Mouse (Mus musculus) forebrain, embryonic 15.5 days (tissue): ENCODE results near the gene Plekhg5. TPM values are rescaled to one million over a fixed set of nuclear protein-coding genes. Genes with fewer than 3 reads are reported as not detected.

Experiments used
- ATAC-seq: fragments of 200-750 bp; cut with Nextera tagmentation; replicated peaks from 2 replicates; pipeline ENCODE4 v1.8.0; 2017; ENCODE audit warnings: mild to moderate bottlenecking, moderate TSS enrichment, moderate library complexity
- H3K27ac ChIP-seq: fragments of 300-500 bp; sonication (generic); replicated peaks from 2 replicates; pipeline ENCODE4 v1.5.1; 2015; ENCODE audit warnings: mild to moderate bottlenecking, inconsistent platforms
- H3K27me3 ChIP-seq: fragments of 300-500 bp; sonication (generic); 2 replicates; pipeline ENCODE4 v1.6.1; 2015; ENCODE audit warnings: inconsistent platforms
- H3K36me3 ChIP-seq: fragments of 300-500 bp; sonication (generic); 2 replicates; pipeline ENCODE4 v1.6.1; 2015; ENCODE audit warnings: mild to moderate bottlenecking, inconsistent platforms
- H3K4me1 ChIP-seq: fragments of 300-500 bp; sonication (generic); 2 replicates; pipeline ENCODE4 v1.6.1; 2015; ENCODE audit warnings: inconsistent platforms
- H3K4me2 ChIP-seq: fragments of 300-500 bp; sonication (generic); replicated peaks from 2 replicates; pipeline ENCODE4 v1.6.1; 2015; ENCODE audit warnings: mild to moderate bottlenecking, inconsistent platforms
- H3K4me3 ChIP-seq: fragments of 300-500 bp; sonication (generic); 2 replicates; pipeline ENCODE4 v1.5.1; 2015; ENCODE audit warnings: mild to moderate bottlenecking, inconsistent platforms
- H3K9ac ChIP-seq: fragments of 300-500 bp; sonication (generic); replicated peaks from 2 replicates; pipeline ENCODE4 v1.6.1; 2015; ENCODE audit warnings: mild to moderate bottlenecking, inconsistent platforms
- H3K9me3 ChIP-seq: fragments of 300-500 bp; sonication (generic); 2 replicates; pipeline ENCODE4 v1.6.1; 2016; ENCODE audit warnings: inconsistent platforms
- WGBS: fragments of 180-500 bp; shearing (Covaris S2); methylation state at CpG from one replicate; pipeline ENCODE4 v1.1.7; 2015; ENCODE audit warnings: mixed read lengths; 5-methylcytosine and 5-hydroxymethylcytosine counted together
- polyA plus RNA-seq: library from polyadenylated mRNA; unstranded; fragments of >200 nt; fragmentation: Nextera tagmentation; extraction: Ambion mirVana; gene quantifications from 2 replicates; pipeline ENCODE4 v1.2.1, GENCODE M21; 2015

The Plekhg5 gene
- polyA plus RNA-seq, 1 experiment from 2014 or later = 9.3 TPM

DNA sequence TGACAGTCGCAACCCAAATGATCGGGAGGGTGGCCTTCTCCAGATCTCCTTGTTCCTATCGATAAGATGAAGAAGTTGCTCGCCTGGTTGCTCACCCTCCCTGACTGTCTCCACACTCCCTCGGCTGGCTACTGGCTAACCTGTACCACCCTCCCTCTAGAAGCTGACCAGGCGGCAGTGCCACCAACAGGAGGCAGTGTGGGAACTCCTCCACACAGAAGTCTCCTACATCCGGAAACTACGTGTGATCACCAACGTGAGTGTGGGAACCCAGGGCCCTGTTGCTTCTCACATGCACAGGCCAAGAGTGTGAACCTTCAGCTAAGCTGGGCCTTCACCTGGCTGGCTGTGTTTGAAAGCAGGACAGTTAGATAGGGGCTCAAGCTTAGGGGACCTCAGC, 34.4 kb downstream of the Plekhg5 start:
- Histone ChIP-seq H3K4me2 (no peak overlapping the region), H3K36me3 (peaks cover 7% of the 10 kb centered on the region; the same call in 1 of the 2 replicates), H3K4me1 (peaks cover 15% of the 10 kb centered on the region), H3K4me3 (no peak overlapping the region), H3K9me3 (no peaks in the 10 kb centered on the region), H3K27me3 (no peaks in the 10 kb centered on the region), H3K27ac (no peak overlapping the region), H3K9ac (no peak overlapping the region)
- 56% methylated on average over 9 of the region's 9 CpGs for WGBS
- ATAC-seq = no peak

- H3K4me1 ChIP-seq = peaks cover 15% of the 10 kb centered on the region
- ATAC-seq = peak; percentile 45
- H3K36me3 ChIP-seq = peaks cover 7% of the 10 kb centered on the region; the same call in 1 of the 2 replicates
- 0 out of 2 replicates have a peak overlapping the region, but pooled peaks have one; percentile 45 for H3K27ac ChIP-seq
- WGBS = 2% methylated on average over 23 of the region's 24 CpGs
- H3K4me2 ChIP-seq = peak overlapping the region; percentile 54
- peak overlapping the region; percentile 33 for H3K4me3 ChIP-seq
- 0 out of 2 replicates have a peak overlapping the region, but pooled peaks have one; percentile 1 for H3K9ac ChIP-seq
- H3K9me3 ChIP-seq = no peaks in the 10 kb centered on the region
- H3K27me3 ChIP-seq = no peaks in the 10 kb centered on the region
Measured at GRCm38 (mm10) chr4:152107493-152107892, 35.2 kb downstream of the Plekhg5 start.

GRCm38 (mm10) chr4:152107971-152108509, 35.7 kb downstream of the Plekhg5 start:
- H3K4me3 ChIP-seq = peak overlapping the region; percentile 33
- H3K9me3 ChIP-seq = no peaks in the 10 kb centered on the region
- peak overlapping the region; percentile 45; the same call in 1 of the 2 replicates for H3K27ac ChIP-seq
- peak overlapping the region; percentile 54 for H3K4me2 ChIP-seq
- peaks cover 15% of the 10 kb centered on the region for H3K4me1 ChIP-seq
- WGBS = 9% methylated on average over 30 of the region's 30 CpGs
- peak; percentile 88 for ATAC-seq
- H3K36me3 ChIP-seq = peaks cover 7% of the 10 kb centered on the region; the same call in 1 of the 2 replicates
- 0 out of 2 replicates have a peak overlapping the region, but pooled peaks have one; percentile 1 for H3K9ac ChIP-seq
- H3K27me3 ChIP-seq = no peaks in the 10 kb centered on the region

GRCm38 (mm10) chr4:152108673-152109072, 36.4 kb downstream of the Plekhg5 start:
- H3K4me1 ChIP-seq = peaks cover 15% of the 10 kb centered on the region
- WGBS = 91% methylated on average over 5 of the region's 5 CpGs

DNA sequence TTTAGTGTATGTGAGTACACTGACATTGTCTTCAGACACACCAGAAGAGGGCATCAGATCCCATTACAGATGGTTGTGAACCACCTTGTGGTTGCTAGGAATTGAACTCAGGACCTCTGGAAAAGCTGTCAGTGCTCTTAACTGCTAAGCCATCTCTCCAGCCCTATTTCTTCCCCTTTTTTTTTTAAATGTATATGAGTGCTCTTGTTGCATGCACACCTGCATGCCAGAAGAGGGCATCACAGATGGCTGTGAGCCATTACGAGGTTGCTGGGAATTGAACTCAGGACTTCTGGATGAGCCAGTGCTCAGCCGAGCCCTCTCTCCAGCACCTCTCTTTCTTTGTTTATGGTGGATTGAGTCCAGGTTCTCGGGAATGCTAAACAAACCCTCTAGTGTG, 37.2 kb downstream of the Plekhg5 start:
- Histone ChIP-seq H3K4me1 (peaks cover 15% of the 10 kb centered on the region), H3K27ac (no peak overlapping the region), H3K36me3 (peaks cover 5% of the 10 kb centered on the region; the same call in 1 of the 2 replicates), H3K4me2 (no peak overlapping the region), H3K4me3 (no peak overlapping the region), H3K9me3 (no peaks in the 10 kb centered on the region), H3K9ac (no peak overlapping the region), H3K27me3 (no peaks in the 10 kb centered on the region; the same call in 1 of the 2 replicates)
- WGBS = 88% methylated on average over 3 of the region's 3 CpGs
- no peak for ATAC-seq

More at GRCm38 (mm10) chr4:152108673-152109072, 36.4 kb downstream of the Plekhg5 start:
- Histone ChIP-seq H3K36me3 (peaks cover 7% of the 10 kb centered on the region; the same call in 1 of the 2 replicates), H3K27ac (no peak overlapping the region), H3K4me2 (peak overlapping the region; percentile 54), H3K27me3 (no peaks in the 10 kb centered on the region), H3K9me3 (no peaks in the 10 kb centered on the region), H3K9ac (no peak overlapping the region), H3K4me3 (peak overlapping the region; percentile 33)
- no peak for ATAC-seq

DNA sequence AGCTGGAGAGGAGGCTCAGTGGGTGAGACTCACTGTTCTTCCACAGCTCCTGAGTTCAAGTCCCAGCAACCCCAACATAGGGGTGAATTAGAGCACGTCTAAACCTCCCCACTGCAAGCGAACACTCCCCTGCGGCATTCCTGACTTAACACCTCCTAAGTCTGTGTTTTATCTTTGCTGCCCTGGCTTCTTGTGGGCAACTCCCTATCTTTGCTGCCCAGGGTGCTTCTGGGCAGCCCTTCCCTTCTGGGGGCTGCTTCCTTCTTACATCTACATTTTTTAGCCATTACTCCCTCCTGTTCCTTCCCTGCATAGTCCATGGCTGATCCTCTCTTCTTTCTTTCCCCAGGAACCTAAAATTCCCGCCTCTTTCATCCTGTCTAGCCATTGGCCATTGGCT, 38.4 kb downstream of the Plekhg5 start:
- Histone ChIP-seq H3K4me3 (no peak overlapping the region), H3K4me2 (no peak overlapping the region), H3K36me3 (peaks cover 5% of the 10 kb centered on the region; the same call in 1 of the 2 replicates), H3K4me1 (peaks cover 15% of the 10 kb centered on the region), H3K27me3 (peaks cover 12% of the 10 kb centered on the region), H3K9ac (no peak overlapping the region), H3K27ac (no peak overlapping the region), H3K9me3 (no peaks in the 10 kb centered on the region)
- 82% methylated on average over 4 of the region's 4 CpGs for WGBS
- no peak for ATAC-seq

- WGBS = 83% methylated on average over 9 of the region's 9 CpGs
- Histone ChIP-seq H3K9ac (no peak overlapping the region), H3K4me3 (no peak overlapping the region), H3K36me3 (peaks cover 5% of the 10 kb centered on the region; the same call in 1 of the 2 replicates), H3K4me1 (peaks cover 19% of the 10 kb centered on the region), H3K27ac (no peak overlapping the region), H3K27me3 (peaks cover 28% of the 10 kb centered on the region), H3K9me3 (no peaks in the 10 kb centered on the region), H3K4me2 (no peak overlapping the region)
- ATAC-seq = no peak
Measured at GRCm38 (mm10) chr4:152112329-152112728, 40.0 kb downstream of the Plekhg5 start.

GRCm38 (mm10) chr4:152114080-152114479, 41.8 kb downstream of the Plekhg5 start:
- no peak for ATAC-seq
- Histone ChIP-seq H3K4me2 (no peak overlapping the region), H3K4me3 (no peak overlapping the region), H3K27ac (no peak overlapping the region), H3K27me3 (peaks cover 46% of the 10 kb centered on the region), H3K9ac (no peak overlapping the region), H3K36me3 (peaks cover 5% of the 10 kb centered on the region; the same call in 1 of the 2 replicates), H3K9me3 (no peaks in the 10 kb centered on the region), H3K4me1 (peaks cover 5% of the 10 kb centered on the region; the same call in 1 of the 2 replicates)
- WGBS = 62% methylated on average over 16 of the region's 16 CpGs

DNA sequence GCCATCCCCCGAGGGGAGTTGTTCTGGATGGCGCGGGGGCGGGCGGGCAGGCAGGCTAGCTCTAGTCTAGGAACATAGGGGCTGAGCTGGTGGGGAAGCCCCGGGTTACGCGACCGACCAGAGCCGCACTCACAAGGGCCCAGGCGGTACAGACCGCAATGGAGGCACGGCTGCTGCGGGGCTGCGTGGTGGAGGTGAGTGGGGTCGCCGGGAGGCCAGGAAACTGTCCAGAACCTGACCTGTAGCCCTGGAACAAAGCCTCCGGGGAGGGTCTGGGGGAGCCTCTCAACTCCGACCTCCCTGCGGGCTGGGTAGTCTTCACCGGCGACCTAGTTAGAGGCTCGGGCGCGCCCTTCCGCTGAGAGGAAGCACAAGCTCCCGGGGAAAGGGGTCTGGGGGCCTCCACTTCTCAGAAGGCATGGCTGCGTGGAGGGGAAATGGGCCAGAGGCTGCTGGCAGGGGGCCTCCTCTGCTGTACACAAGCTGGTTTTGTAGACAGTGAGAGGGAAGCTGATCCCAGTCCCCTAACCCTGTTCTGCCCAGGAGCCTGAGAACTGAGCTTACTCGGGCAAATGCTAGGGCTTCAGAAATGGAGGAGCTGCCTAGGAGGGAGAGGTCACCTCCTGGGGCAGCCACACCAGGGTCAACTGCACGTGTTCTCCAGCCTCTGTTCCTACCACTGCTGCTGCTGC, 43.8 kb downstream of the Plekhg5 start, which contains the start of gene Tnfrsf25:
Tnfrsf25 (plus strand) TSS at position 14 of the 692 bp plus-strand sequence.
- Histone ChIP-seq H3K27ac (no peak within 1 kb of the TSS), H3K9me3 (no peaks in the 10 kb centered on the region), H3K36me3 (no peaks in the 10 kb centered on the region; the same call in 1 of the 2 replicates), H3K4me3 (no peak within 1 kb of the TSS), H3K27me3 (peaks cover 65% of the 10 kb centered on the region), H3K4me1 (peaks cover 23% of the 10 kb centered on the region), H3K4me2 (no peak within 1 kb of the TSS), H3K9ac (no peak within 1 kb of the TSS)
- 5% methylated on average over 30 of the region's 30 CpGs for WGBS
- ATAC-seq = no peak; the same call in 1 of the 2 replicates

- ATAC-seq = no peak
- Histone ChIP-seq H3K4me1 (peaks cover 24% of the 10 kb centered on the region), H3K4me3 (no peak overlapping the region), H3K9ac (no peak overlapping the region), H3K27me3 (peaks cover 80% of the 10 kb centered on the region), H3K27ac (no peak overlapping the region), H3K9me3 (no peaks in the 10 kb centered on the region), H3K36me3 (no peaks in the 10 kb centered on the region), H3K4me2 (no peak overlapping the region)
- 64% methylated on average over 9 of the region's 9 CpGs for WGBS
Measured at GRCm38 (mm10) chr4:152117538-152117937, 45.2 kb downstream of the Plekhg5 start.

- Histone ChIP-seq H3K4me3 (peak overlapping the region; percentile 2; the same call in 1 of the 2 replicates), H3K4me1 (peaks cover 24% of the 10 kb centered on the region), H3K4me2 (peak overlapping the region; percentile 4), H3K27me3 (peaks cover 99% of the 10 kb centered on the region), H3K36me3 (no peaks in the 10 kb centered on the region), H3K9ac (no peak overlapping the region), H3K27ac (no peak overlapping the region), H3K9me3 (no peaks in the 10 kb centered on the region)
- 2% methylated on average over 39 of the region's 39 CpGs for WGBS
- ATAC-seq = no peak
Measured at GRCm38 (mm10) chr4:152119396-152120292, 47.3 kb downstream of the Plekhg5 start.
